Mouse (Mus musculus) liver, embryonic 14.5 days (tissue): ENCODE data around the gene Zbtb16.

Experiments
- CTCF ChIP-seq: IDR thresholded peaks from 2 replicates; pipeline ENCODE4 v1.5.1; 2016; ENCODE audit warnings: antibody characterized with exemption, low read depth, control low read depth
- EP300 ChIP-seq: IDR thresholded peaks from 2 replicates; pipeline ENCODE4 v1.6.1; 2016; ENCODE audit warnings: antibody characterized with exemption, low read depth

DNA sequence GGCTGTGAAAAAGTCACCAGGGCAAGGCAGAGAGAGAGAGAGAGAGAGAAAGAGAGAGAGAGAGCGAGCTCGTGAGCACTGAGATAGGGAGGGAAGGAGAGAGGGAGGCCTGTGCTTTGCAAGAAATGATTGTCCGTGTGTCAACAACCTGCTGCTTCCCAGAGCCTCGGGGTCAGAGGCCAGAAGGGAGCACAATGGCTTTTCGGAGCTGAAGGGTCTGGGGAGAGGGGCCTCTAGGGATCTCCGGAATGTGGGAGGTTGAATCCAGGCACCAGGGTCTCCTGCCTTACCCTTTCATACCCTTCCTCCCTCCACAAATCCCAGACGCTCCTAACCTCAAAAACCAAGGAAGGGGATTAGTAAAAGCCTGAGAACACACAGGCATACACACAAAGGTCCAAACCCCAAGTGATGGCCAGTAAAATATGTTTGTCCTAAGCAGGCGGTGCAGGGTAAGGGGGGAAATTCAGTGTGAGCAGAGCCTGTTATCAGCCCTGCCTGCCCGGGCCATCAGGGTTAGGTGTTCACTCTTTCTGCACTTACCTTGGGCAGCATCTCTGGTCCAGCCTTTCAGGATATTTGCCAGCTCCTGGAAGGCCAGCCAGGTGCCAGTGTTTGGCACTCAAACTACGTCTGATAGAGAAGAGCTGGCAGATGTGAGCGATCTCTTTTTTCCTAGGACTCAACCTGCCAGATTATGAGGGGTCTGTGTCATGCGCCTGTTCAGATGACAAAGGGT, 139.1 kb downstream of the Zbtb16 start:
- no peak for TF ChIP-seq CTCF
- no peak for TF ChIP-seq EP300
